Comparison of ENCODE assay signal across 10 mouse cellular contexts in the genomic region with DNA sequence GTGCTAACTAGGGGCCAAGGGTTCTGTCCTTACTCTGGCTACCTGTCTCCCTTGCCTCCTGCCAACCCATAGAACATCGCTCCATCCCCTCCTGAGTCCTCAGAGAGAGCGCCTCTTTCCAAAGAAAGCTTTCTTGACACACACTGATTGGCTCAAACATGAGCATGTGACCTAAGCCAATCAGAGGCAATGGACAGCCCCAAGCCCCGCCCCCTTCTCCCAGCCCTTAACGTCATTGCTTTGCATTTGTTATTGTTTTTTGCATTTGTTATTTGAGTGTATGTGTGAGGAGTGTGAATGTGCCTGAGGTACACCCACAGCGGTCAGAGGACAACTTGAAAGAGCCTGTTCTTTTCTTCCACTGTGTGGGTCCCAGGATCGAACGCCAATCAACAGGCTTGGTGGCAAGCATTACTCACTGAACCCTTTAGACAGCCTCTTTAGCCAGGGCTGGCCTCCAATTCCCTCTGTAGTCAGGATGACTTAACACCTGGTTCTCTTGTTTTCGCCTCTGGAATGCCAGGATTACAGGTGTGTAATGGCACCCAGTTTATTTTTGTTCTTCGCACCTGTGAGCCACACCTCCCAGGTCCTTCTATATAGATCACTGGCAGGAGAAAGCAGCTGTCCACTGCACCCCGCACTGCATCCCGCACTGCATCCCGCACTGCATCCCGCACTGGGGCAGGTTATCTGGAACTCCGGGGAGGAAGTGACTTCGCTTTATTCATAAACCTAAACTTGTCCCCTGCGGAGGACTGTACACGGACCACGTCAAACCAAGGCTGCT. TPM values are rescaled to one million over a fixed set of nuclear protein-coding genes. Genes with fewer than 3 reads are reported as not detected.
DNase-seq lines count a peak whose midpoint lies in the region; ATAC-seq and TF ChIP-seq lines count a peak whose summit lies in the region.
"Had no signal": no experiment of that assay in that cellular context is flagged by ENCODE, and none has a peak within 500 bp of the region (broad histone marks: within the 10 kb centered on the region; RNA-seq: fewer than 3 reads in every experiment).

No protein-coding gene starts in this region.

- H3K9me3 ChIP-seq in heart, embryonic 14.5 days (ENCODE audit: control insufficient read depth, low read length), result no peaks in the 10 kb centered on the region
- no peaks in the 10 kb centered on the region for H3K9me3 ChIP-seq in hindbrain, embryonic 12.5 days (replicated peaks)
- no peaks in the 10 kb centered on the region for H3K9me3 ChIP-seq in midbrain, postnatal 0 days (ENCODE audit: low read length)
- H3K9me3 ChIP-seq: G1E; liver, embryonic 13.5 days had no signal

- peaks cover 47 to 53% of the 10 kb centered on the region in 2 experiments for H3K4me1 ChIP-seq in heart, embryonic 14.5 days (ENCODE audit: control insufficient read depth in 2 of 2, insufficient read depth in 2 of 2, low read length in 2 of 2)
- H3K4me1 ChIP-seq in hindbrain, embryonic 12.5 days, result peaks cover 9% of the 10 kb centered on the region; the same call in 1 of the 2 replicates
- H3K4me1 ChIP-seq in midbrain, postnatal 0 days (ENCODE audit: insufficient read depth, low read length), result no peaks in the 10 kb centered on the region

- TF ChIP-seq CTCF in midbrain, postnatal 0 days (IDR thresholded peaks at IDR 0.05), result no peak

- H3K9ac ChIP-seq in heart, embryonic 14.5 days (ENCODE audit: low read length), result no peak overlapping the region
- H3K9ac ChIP-seq in hindbrain, embryonic 12.5 days, result no peak overlapping the region
- H3K9ac ChIP-seq in midbrain, postnatal 0 days (replicated peaks; ENCODE audit: low read length, poor library complexity, severe bottlenecking), result no peak overlapping the region
- H3K9ac ChIP-seq: liver, embryonic 13.5 days had no signal

- peak overlapping the region in 1 of 2 experiments; percentile 31; a peak in 2 of 4 replicates for H3K4me3 ChIP-seq in heart, embryonic 14.5 days (ENCODE audit: control insufficient read depth in 1 of 2, insufficient read depth in 1 of 2, low read depth in 1 of 2, low read length in 2 of 2)
- peak overlapping the region; percentile 32 for H3K4me3 ChIP-seq in hindbrain, embryonic 12.5 days
- H3K4me3 ChIP-seq in midbrain, postnatal 0 days (ENCODE audit: low read depth, low read length), result peak overlapping the region; percentile 28
- H3K4me3 ChIP-seq: liver, embryonic 13.5 days had no signal

- H3K27ac ChIP-seq in heart, embryonic 14.5 days (replicated peaks in 1 of 2; ENCODE audit: control insufficient read depth in 1 of 2, insufficient read depth in 1 of 2, low read depth in 2 of 2, low read length in 2 of 2), result no peak overlapping the region
- no peak overlapping the region; the same call in 1 of the 2 replicates for H3K27ac ChIP-seq in hindbrain, embryonic 12.5 days
- H3K27ac ChIP-seq in midbrain, postnatal 0 days (ENCODE audit: low read depth, low read length), result no peak overlapping the region
- H3K27ac ChIP-seq: liver, embryonic 13.5 days had no signal

- H3K27me3 ChIP-seq in heart, embryonic 14.5 days (ENCODE audit: control insufficient read depth, insufficient read depth, low read length), result no peaks in the 10 kb centered on the region
- H3K27me3 ChIP-seq in hindbrain, embryonic 12.5 days, result no peaks in the 10 kb centered on the region
- H3K27me3 ChIP-seq in midbrain, postnatal 0 days (ENCODE audit: insufficient read depth, low read length), result no peaks in the 10 kb centered on the region
- H3K27me3 ChIP-seq: liver, embryonic 13.5 days had no signal

- WGBS in heart, embryonic 14.5 days, result 62% methylated on average over 18 of the region's 18 CpGs
- WGBS in hindbrain, embryonic 12.5 days, result 56% methylated on average over 18 of the region's 18 CpGs
- WGBS in midbrain, postnatal 0 days, result 57% methylated on average over 18 of the region's 18 CpGs

- H3K4me2 ChIP-seq in heart, embryonic 14.5 days (ENCODE audit: low read length), result peak overlapping the region; percentile 39
- peak overlapping the region; percentile 52 for H3K4me2 ChIP-seq in hindbrain, embryonic 12.5 days (replicated peaks)
- peak overlapping the region; percentile 48 for H3K4me2 ChIP-seq in midbrain, postnatal 0 days (ENCODE audit: low read depth, low read length, poor library complexity, severe bottlenecking)
- H3K4me2 ChIP-seq: liver, embryonic 13.5 days had no signal

- DNase-seq in heart, adult 11 months, result no peak
- peak; percentile 51 for DNase-seq in brain, adult 2 months (ENCODE audit: low read depth, low spot score)
- DNase-seq in midbrain, postnatal 0 days (ENCODE audit: low spot score), result peak; percentile 73
- DNase-seq in urinary bladder, postnatal 14 days (ENCODE audit: low spot score), result no peak
- DNase-seq in Muller cell, postnatal 12 days (ENCODE audit: inconsistent ontology term), result no peak
- DNase-seq: liver, embryonic 13.5 days had no signal

- H3K36me3 ChIP-seq in heart, embryonic 14.5 days (ENCODE audit: control insufficient read depth, insufficient read depth, low read length), result no peaks in the 10 kb centered on the region
- no peaks in the 10 kb centered on the region for H3K36me3 ChIP-seq in hindbrain, embryonic 12.5 days
- H3K36me3 ChIP-seq in midbrain, postnatal 0 days (ENCODE audit: insufficient read depth, low read length), result no peaks in the 10 kb centered on the region

- no peak for ATAC-seq in heart, embryonic 14.5 days (ENCODE audit: insufficient number of reproducible peaks, insufficient read depth, low FRiP score, low read depth)
- ATAC-seq in hindbrain, embryonic 12.5 days (ENCODE audit: low FRiP score), result peak; percentile 86
- peak; percentile 81 for ATAC-seq in midbrain, postnatal 0 days (ENCODE audit: low FRiP score)
- no peak for ATAC-seq in granulocyte monocyte progenitor cell, adult 5-6 weeks (replicated peaks; ENCODE audit: poor library complexity, severe bottlenecking)

RNA-seq across cellular contexts. Expression of a gene that starts 13.1 kb away (rescaled TPM):
- 59.7 and 61.6 TPM in 2 replicates for polyA plus RNA-seq in heart, embryonic 14.5 days (2014; fragmentation: Nextera tagmentation; extraction: Ambion mirVana)
- polyA plus RNA-seq in hindbrain, embryonic 12.5 days (2016; fragmentation: Nextera tagmentation; extraction: Ambion mirVana), result 28.6 and 29.7 TPM in 2 replicates
- total RNA-seq in midbrain, postnatal 0 days (2014; rRNA removed), result 60.2 and 74.0 TPM in 2 replicates
- 57.7 and 57.9 TPM in 2 replicates for polyA plus RNA-seq in midbrain, postnatal 0 days (2015; fragmentation: Nextera tagmentation; extraction: Ambion mirVana)
- total RNA-seq in granulocyte monocyte progenitor cell, adult 5-6 weeks (2014; fragmentation: Nextera tagmentation), result 80.2 and 145 TPM in 2 replicates
- total RNA-seq in granulocyte monocyte progenitor cell, adult 5-6 weeks (2017), result 49.0 and 53.9 TPM in 2 replicates

Comparison
In these comparisons a context has a peak if more than half of its experiments do, and no peak if none do; other contexts are left out.
1. ATAC-seq: peak in hindbrain, embryonic 12.5 days (single experiment) and midbrain, postnatal 0 days (single experiment); none in heart, embryonic 14.5 days (single experiment) and granulocyte monocyte progenitor cell, adult 5-6 weeks (single experiment).
2. DNase-seq: peak in brain, adult 2 months (single experiment) and midbrain, postnatal 0 days (single experiment); none in heart, adult 11 months (single experiment), urinary bladder, postnatal 14 days (single experiment) and Muller cell, postnatal 12 days (single experiment).
3. Peak in every context shown above with its lines, with median percentiles within 50 percentile points of each other: H3K4me2 ChIP-seq.